Mouse (Mus musculus) stomach, postnatal 0 days (tissue): ENCODE data around the gene Otogl. TPM values are rescaled to one million over a fixed set of nuclear protein-coding genes. Genes with fewer than 3 reads are reported as not detected.
"Not testable (repeated sequence)": the region's sequence is repeated elsewhere in the genome, so short reads cannot be mapped to it uniquely, and the experiment has no call there.

ENCODE experiments used
- ATAC-seq: fragments of 200-750 bp; cut with Nextera tagmentation; 2 replicates; pipeline ENCODE4 v1.8.0; 2017; ENCODE audit not compliant: low FRiP score, low TSS enrichment
- DNase-seq: peaks from one replicate; pipeline ENCODE4 v3.0.0-alpha.2; 2016; ENCODE audit warnings: low spot score
- H3K27ac ChIP-seq: fragments of 300-500 bp; sonication (generic); replicated peaks from 2 replicates; pipeline ENCODE4 v1.5.1; 2014; ENCODE audit warnings: mild to moderate bottlenecking, control low read depth
- H3K27me3 ChIP-seq: fragments of 300-500 bp; sonication (generic); 2 replicates; pipeline ENCODE4 v1.6.1; 2014; ENCODE audit warnings: low read length; ENCODE audit not compliant: control insufficient read depth, insufficient read depth
- H3K36me3 ChIP-seq: fragments of 300-500 bp; sonication (generic); 2 replicates; pipeline ENCODE4 v1.6.1; 2014; ENCODE audit warnings: low read length, mixed read lengths; ENCODE audit not compliant: control insufficient read depth, insufficient read depth
- H3K4me1 ChIP-seq: fragments of 300-500 bp; sonication (generic); replicated peaks from 2 replicates; pipeline ENCODE4 v1.6.1; 2014; ENCODE audit warnings: antibody characterized with exemption; ENCODE audit not compliant: control insufficient read depth, insufficient read depth
- H3K4me2 ChIP-seq: fragments of 300-500 bp; sonication (generic); replicated peaks from 2 replicates; pipeline ENCODE4 v1.6.1; 2014; ENCODE audit warnings: low read depth, mild to moderate bottlenecking, control low read depth, moderate library complexity
- H3K4me3 ChIP-seq: fragments of 300-500 bp; sonication (generic); 2 replicates; pipeline ENCODE4 v1.5.1; 2014; ENCODE audit warnings: low read depth, low read length, control low read depth
- H3K9ac ChIP-seq: fragments of 300-500 bp; sonication (generic); 2 replicates; pipeline ENCODE4 v1.6.1; 2014; ENCODE audit warnings: mild to moderate bottlenecking, low read length, control low read depth, mixed read lengths
- H3K9me3 ChIP-seq: fragments of 300-500 bp; sonication (generic); 2 replicates; pipeline ENCODE4 v1.6.1; 2016; ENCODE audit warnings: low read length; ENCODE audit not compliant: control insufficient read depth
- CTCF ChIP-seq: IDR thresholded peaks from 2 replicates; pipeline ENCODE4 v1.5.1; 2016; ENCODE audit warnings: antibody characterized with exemption, low read depth, mild to moderate bottlenecking, moderate library complexity
- EP300 ChIP-seq: optimal IDR thresholded peaks from 2 replicates; pipeline ENCODE3; 2016; ENCODE audit warnings: antibody characterized with exemption
- WGBS: fragments of 180-500 bp; shearing (Covaris S2); extraction: QIAGEN DNeasy Blood & Tissue Kit; methylation state at CpG from one replicate; pipeline ENCODE4 v1.1.7; 2014; 5-methylcytosine and 5-hydroxymethylcytosine counted together
- polyA plus RNA-seq: library from polyadenylated mRNA; unstranded; fragments of >200 nt; fragmentation: Nextera tagmentation; extraction: Ambion mirVana; gene quantifications from 2 replicates; pipeline ENCODE4 v1.2.1, GENCODE M21; 2015

Gene Otogl
- polyA plus RNA-seq, 1 experiment from 2014 or later = 0.02 TPM

GRCm38 (mm10) chr10:107813814-107814483, 98.0 kb downstream of the Otogl start:
- Histone ChIP-seq H3K4me3 (no peak overlapping the region), H3K9me3 (no peaks in the 10 kb centered on the region), H3K4me1 (no peaks in the 10 kb centered on the region), H3K27ac (no peak overlapping the region), H3K27me3 (no peaks in the 10 kb centered on the region), H3K9ac (no peak overlapping the region), H3K36me3 (no peaks in the 10 kb centered on the region), H3K4me2 (no peak overlapping the region)
- ATAC-seq (no peak), DNase-seq (no peak)
- 76% methylated on average over 16 of the region's 16 CpGs for WGBS
- TF ChIP-seq EP300 = no peak
- TF ChIP-seq CTCF = no peak

- 71% methylated on average over 6 of the region's 6 CpGs for WGBS
These were observed 101.1 kb downstream of the Otogl start for GRCm38 (mm10) chr10:107810649-107811398.

GRCm38 (mm10) chr10:107805203-107805602, 106.7 kb downstream of the Otogl start:
- ATAC-seq = no peak

More at GRCm38 (mm10) chr10:107810649-107811398, 101.1 kb downstream of the Otogl start:
- H3K4me2 ChIP-seq = no peak overlapping the region
- H3K9ac ChIP-seq = no peak overlapping the region
- DNase-seq (no peak), ATAC-seq (no peak)
- H3K4me3 ChIP-seq = no peak overlapping the region
- no peaks in the 10 kb centered on the region for H3K4me1 ChIP-seq
- H3K9me3 ChIP-seq = no peaks in the 10 kb centered on the region
- H3K36me3 ChIP-seq = no peaks in the 10 kb centered on the region
- TF ChIP-seq EP300 (no peak), CTCF (no peak)
- no peaks in the 10 kb centered on the region for H3K27me3 ChIP-seq
- no peak overlapping the region for H3K27ac ChIP-seq

DNA sequence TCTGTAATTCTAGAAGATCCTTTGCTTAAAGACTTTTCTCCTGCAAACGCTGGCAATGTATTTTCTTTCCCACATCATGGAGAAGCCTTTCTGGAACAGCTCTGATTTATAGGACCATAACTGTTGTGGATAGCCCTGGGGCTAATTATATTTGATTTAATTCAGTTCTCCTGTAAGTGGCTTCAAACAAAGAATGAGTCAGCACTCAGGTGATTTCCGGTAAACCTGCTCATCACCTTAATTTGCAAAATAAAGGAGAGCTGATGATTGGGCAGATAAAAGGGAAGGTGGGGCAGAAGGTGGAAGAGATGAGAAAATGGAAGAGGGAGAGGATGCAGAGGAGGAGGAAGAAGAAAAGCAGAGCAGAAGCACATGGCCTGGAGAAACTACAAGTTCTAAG, 107.6 kb downstream of the Otogl start:
- 46% methylated on average over 2 of the region's 2 CpGs for WGBS
- not testable (repeated sequence) for H3K27me3 ChIP-seq, H3K9me3 ChIP-seq, H3K4me3 ChIP-seq, H3K36me3 ChIP-seq, H3K27ac ChIP-seq, H3K4me1 ChIP-seq, DNase-seq, ATAC-seq, H3K4me2 ChIP-seq, H3K9ac ChIP-seq

More at GRCm38 (mm10) chr10:107805203-107805602, 106.7 kb downstream of the Otogl start:
- TF ChIP-seq EP300 (no peak), CTCF (no peak)
- Histone ChIP-seq H3K27ac (no peak overlapping the region), H3K4me3 (no peak overlapping the region), H3K9me3 (no peaks in the 10 kb centered on the region), H3K9ac (no peak overlapping the region), H3K4me2 (no peak overlapping the region), H3K36me3 (no peaks in the 10 kb centered on the region), H3K4me1 (no peaks in the 10 kb centered on the region), H3K27me3 (no peaks in the 10 kb centered on the region)
- DNase-seq = no peak
- 86% methylated on average over 2 of the region's 2 CpGs for whole genome bisulfite sequencing

GRCm38 (mm10) chr10:107799671-107800353, 112.1 kb downstream of the Otogl start:
- no peak overlapping the region for H3K9ac ChIP-seq
- no peak overlapping the region for H3K4me3 ChIP-seq
- WGBS = 4% methylated on average over 7 of the region's 7 CpGs
- H3K27ac ChIP-seq = no peak overlapping the region
- H3K36me3 ChIP-seq = no peaks in the 10 kb centered on the region
- TF ChIP-seq CTCF (peak; percentile 86), EP300 (no peak)
- peak; percentile 81 for ATAC-seq
- no peaks in the 10 kb centered on the region for H3K4me1 ChIP-seq
- no peak overlapping the region for H3K4me2 ChIP-seq
- no peaks in the 10 kb centered on the region for H3K9me3 ChIP-seq
- peak; percentile 57 for DNase-seq
- H3K27me3 ChIP-seq = no peaks in the 10 kb centered on the region
